Mouse (Mus musculus) megakaryocyte, embryonic 14.5 days (primary cell): ENCODE results near the gene Styx. TPM values are rescaled to one million over a fixed set of nuclear protein-coding genes. Genes with fewer than 3 reads are reported as not detected.
"Not testable (repeated sequence)": the region's sequence is repeated elsewhere in the genome, so short reads cannot be mapped to it uniquely, and the experiment has no call there.

ENCODE experiments used
- H3K27me3 ChIP-seq: replicated peaks from 2 replicates; pipeline ENCODE3; 2012; ENCODE audit warnings: inconsistent platforms
- H3K36me3 ChIP-seq: replicated peaks from 2 replicates; pipeline ENCODE3; 2012; ENCODE audit warnings: low read length, inconsistent platforms, mixed read lengths
- H3K4me1 ChIP-seq: 2 replicates; pipeline ENCODE4 v1.6.1; 2012; ENCODE audit warnings: inconsistent platforms
- H3K4me3 ChIP-seq: replicated peaks from 2 replicates; pipeline ENCODE3; 2012; ENCODE audit warnings: moderate library complexity, mild to moderate bottlenecking, inconsistent platforms
- H3K9me3 ChIP-seq: 2 replicates; pipeline ENCODE4 v1.6.1; 2012; ENCODE audit warnings: inconsistent platforms
- FLI1 ChIP-seq: IDR thresholded peaks from 2 replicates; pipeline ENCODE4 v1.6.1; 2012; ENCODE audit warnings: low read length, inconsistent platforms, mixed read lengths
- GATA1 ChIP-seq: IDR thresholded peaks from 3 replicates; pipeline ENCODE4 v1.6.1; 2012; ENCODE audit warnings: mixed read lengths, low read length, inconsistent platforms, borderline replicate concordance
- polyA plus RNA-seq: library from polyadenylated mRNA; stranded (reverse); fragments of >175 nt; gene quantifications from 2 replicates; pipeline ENCODE4 v1.2.3, GENCODE M21; 2012; ENCODE audit warnings: low replicate concordance; ENCODE audit not compliant: insufficient read depth

Styx gene
- polyA plus RNA-seq, 1 experiment: 46.9 TPM

DNA sequence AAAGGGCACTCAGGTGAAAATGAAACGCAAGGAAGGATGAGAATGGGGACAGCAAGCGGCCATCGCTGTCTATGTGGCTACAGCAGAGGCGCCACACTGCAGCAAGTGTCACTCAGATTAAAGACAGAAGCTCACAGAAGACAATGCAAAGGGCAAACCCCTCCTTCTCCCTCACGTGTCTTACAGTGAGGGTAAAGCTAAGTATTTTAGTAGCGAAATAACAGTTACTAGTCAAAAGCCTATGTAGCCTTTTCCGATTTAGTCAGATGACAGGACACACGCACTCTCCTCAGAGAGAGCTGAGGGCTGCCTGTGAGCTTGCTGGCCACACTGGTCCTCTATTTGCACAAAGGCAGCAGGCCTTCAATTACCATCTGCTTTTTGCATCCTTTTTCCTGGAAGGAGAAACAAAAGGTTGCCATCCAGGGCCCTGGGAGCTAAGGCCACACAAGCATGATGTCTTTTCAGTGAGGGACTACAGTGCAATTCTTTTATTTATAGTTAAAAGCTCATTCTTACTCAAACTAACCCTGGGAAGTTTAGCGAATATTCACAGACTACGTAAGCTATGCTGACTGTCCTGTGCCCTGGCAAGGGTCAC, 112.1 kb downstream of the Styx start:
- no peaks in the 10 kb centered on the region for H3K36me3 ChIP-seq
- no peaks in the 10 kb centered on the region for H3K4me1 ChIP-seq
- no peak overlapping the region for H3K4me3 ChIP-seq
- H3K27me3 ChIP-seq: peaks cover 10% of the 10 kb centered on the region
- peaks cover 5% of the 10 kb centered on the region; the same call in 1 of the 2 replicates for H3K9me3 ChIP-seq
- TF ChIP-seq GATA1 (no peak), FLI1 (no peak)

DNA sequence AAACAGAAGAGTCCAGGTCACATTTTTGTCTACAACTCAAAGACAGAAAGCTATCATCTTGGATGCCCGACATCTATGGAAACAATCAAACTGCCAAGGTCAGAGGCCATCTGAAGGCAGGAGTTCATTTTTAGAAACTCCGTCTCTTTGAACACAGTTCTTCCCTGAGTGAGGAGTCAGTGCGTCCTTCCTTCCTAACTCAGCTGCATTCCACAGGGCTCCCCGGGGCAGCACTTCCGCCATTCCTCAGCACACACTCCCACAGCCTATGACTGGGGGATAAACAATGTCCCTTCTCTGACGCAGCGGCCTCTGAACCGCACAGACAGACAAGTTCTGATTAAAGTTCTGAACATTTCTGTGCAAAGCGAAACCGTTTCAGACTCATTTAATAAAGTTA, 112.7 kb downstream of the Styx start:
- H3K9me3 ChIP-seq: peaks cover 5% of the 10 kb centered on the region; the same call in 1 of the 2 replicates
- no peaks in the 10 kb centered on the region for H3K36me3 ChIP-seq
- H3K4me3 ChIP-seq: no peak overlapping the region
- peaks cover 7% of the 10 kb centered on the region for H3K27me3 ChIP-seq
- no peaks in the 10 kb centered on the region for H3K4me1 ChIP-seq
- TF ChIP-seq GATA1 (no peak), FLI1 (no peak)

DNA sequence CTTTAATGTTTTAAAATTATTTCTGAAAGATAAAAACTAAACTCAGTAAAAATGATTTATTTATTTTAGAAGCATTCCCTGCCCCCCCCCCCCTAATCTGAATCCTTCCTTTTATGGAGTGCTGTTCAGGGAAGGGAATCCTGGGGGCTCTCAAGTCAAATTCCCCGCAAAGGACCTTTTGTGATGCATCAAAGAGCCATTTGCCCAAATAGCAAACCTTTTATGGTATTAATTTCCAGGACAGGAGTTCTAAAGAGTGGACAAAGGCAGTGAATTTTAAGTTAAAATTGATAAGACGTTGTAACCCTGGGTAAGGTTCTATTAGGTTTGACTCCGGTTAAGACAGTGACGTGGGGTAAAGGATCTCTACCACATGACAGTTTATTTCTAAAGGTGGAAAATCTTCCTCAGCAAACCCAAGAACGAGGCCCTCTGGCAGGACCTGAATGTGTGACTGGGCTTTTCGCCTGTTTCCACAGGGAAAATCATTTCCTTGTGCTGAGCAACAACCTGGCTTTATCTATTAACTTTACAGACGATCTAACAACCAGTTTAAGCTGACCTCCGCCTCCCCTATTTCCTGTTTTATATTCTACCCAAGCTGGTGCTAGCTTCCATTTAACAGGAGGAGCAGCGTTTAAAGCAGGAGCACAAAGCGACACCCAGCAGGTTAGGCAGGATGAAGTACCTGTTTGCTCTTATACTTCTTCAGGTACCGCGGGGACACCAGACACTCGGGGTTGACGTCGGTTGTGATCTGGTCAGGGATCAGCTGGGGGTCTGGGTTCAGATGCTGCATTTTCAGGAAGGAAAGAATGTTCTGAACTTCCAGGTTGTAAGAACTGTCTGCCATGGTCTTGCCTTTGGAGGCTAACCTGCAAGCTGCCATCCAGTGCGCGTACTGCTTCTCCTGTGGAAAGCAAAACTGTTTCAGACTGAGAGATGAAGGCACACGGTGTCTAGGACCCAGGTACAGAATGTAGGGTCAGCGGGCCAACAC, 113.4 kb downstream of the Styx start:
- H3K4me1 ChIP-seq: no peaks in the 10 kb centered on the region
- TF ChIP-seq FLI1: no peak
- no peak for TF ChIP-seq GATA1

DNA sequence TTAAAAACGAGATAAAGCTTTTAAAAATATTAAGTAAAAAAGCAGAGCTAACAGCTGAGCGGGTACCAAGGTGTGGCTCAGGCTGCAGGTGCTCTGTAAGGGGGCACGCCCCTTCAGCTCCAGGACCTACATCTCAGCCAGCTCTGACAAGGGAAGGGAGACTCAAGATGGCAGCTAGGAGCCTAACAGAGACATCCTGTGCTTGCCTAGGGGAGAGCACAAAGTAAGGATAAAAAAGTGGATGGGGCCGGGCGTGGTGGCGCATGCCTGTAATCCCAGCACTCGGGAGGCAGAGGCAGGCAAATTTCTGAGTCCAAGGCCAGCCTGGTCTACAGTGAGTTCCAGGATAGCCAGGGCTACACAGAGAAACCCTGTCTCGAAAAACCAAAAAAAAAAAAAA, 115.5 kb downstream of the Styx start:
- H3K36me3 ChIP-seq, H3K4me3 ChIP-seq, H3K27me3 ChIP-seq, H3K4me1 ChIP-seq: not testable (repeated sequence)
- peaks cover 15% of the 10 kb centered on the region for H3K9me3 ChIP-seq

More for the DNA sequence above, 113.4 kb downstream of the Styx start:
- Histone ChIP-seq H3K4me3 (no peak overlapping the region), H3K27me3 (peaks cover 7% of the 10 kb centered on the region), H3K9me3 (peaks cover 10% of the 10 kb centered on the region), H3K36me3 (no peaks in the 10 kb centered on the region)

DNA sequence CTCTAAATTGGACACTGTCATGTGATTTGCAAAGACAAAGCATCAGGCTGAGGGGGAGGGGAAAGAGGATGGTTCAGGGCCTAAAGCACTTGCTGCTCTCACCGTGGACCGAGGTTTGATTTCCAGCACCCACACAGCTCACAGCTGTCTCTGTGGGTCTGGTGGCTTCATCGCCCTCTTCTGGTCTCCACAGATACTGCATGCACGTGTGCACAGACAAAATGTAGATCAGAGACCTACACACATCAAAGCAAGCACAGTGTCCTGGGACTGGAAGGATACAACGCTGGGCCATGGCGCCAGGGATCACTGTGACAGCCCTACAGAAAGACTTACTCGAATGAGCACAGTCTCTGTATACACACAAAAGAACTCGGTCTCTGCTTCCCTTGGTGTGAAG, 118.6 kb downstream of the Styx start:
- peaks cover 7% of the 10 kb centered on the region for H3K27me3 ChIP-seq
- no peak overlapping the region for H3K4me3 ChIP-seq
- no peaks in the 10 kb centered on the region for H3K36me3 ChIP-seq
- no peaks in the 10 kb centered on the region for H3K4me1 ChIP-seq
- peaks cover 15% of the 10 kb centered on the region for H3K9me3 ChIP-seq
- TF ChIP-seq FLI1 (no peak), GATA1 (no peak)

Other genes with a start within 250 kb of the Styx start
- gene Gpr137c, start 131.4 kb upstream of the Styx start, polyA plus RNA-seq: 1.9 TPM in 1 of 2 replicates, not detected in the other
- 0.38 TPM in 1 of 2 replicates, not detected in the other for gene Txndc16, start 130.8 kb upstream of the Styx start, polyA plus RNA-seq
- gene Ero1l, start 32.3 kb upstream of the Styx start, polyA plus RNA-seq: 3.0 and 3.5 TPM in 2 replicates
- 3.3 TPM in 1 of 2 replicates, not detected in the other for gene Psmc6, start 21.3 kb upstream of the Styx start, polyA plus RNA-seq
- 2.9 and 8.8 TPM in 2 replicates for gene Gnpnat1, start 53.8 kb downstream of the Styx start, polyA plus RNA-seq
- gene Fermt2, start 179.0 kb downstream of the Styx start, polyA plus RNA-seq: not detected in 2 replicates